Mouse (Mus musculus): ENCODE results near the gene Scn2a. TPM values are rescaled to one million over a fixed set of nuclear protein-coding genes. Genes with fewer than 3 reads are reported as not detected.

Gene Scn2a
- total and polyA plus RNA-seq, 3 experiments, result 0.59 to 4.8 (median 2.3) TPM

- dilution Hi-C loops (cut with MboI; ENCODE audit: extremely low pct_ligation_motif_present, extremely low pct_unique_long_range_greater_than_20kb, low sequenced_read_pairs) (no loop called here), in situ Hi-C loops (cut with MboI; ENCODE audit: low pct_ligation_motif_present, low pct_unique_long_range_greater_than_20kb, low sequenced_read_pairs) (no loop called here)
- H3K9ac ChIP-seq (ENCODE audit: insufficient read depth, low read depth), result no peak overlapping the region
- H3K27me3 ChIP-seq (replicated peaks), result no peaks in the 10 kb centered on the region
- no peak overlapping the region for H3K4me3 ChIP-seq (replicated peaks in 1 of 3; ENCODE audit: low read depth in 2 of 3, low read length in 2 of 3, poor library complexity in 1 of 3)
- no peaks in the 10 kb centered on the region for H3K36me3 ChIP-seq (replicated peaks in 1 of 2; ENCODE audit: control insufficient read depth in 1 of 2, insufficient read depth in 1 of 2, low read length in 1 of 2)
- DNase-seq (ENCODE audit: extremely low read depth), result no peak
- no peaks in the 10 kb centered on the region for H3K79me2 ChIP-seq (replicated peaks; ENCODE audit: control insufficient read depth, extremely low read depth, insufficient read depth, poor library complexity, severe bottlenecking)
- no peak for TF ChIP-seq NELFE (IDR thresholded peaks at IDR 0.05; ENCODE audit: low read depth, low read length)
- TF ChIP-seq USF1 (IDR thresholded peaks at IDR 0.05; ENCODE audit: low read depth, low read length), result no peak
- no peak for TF ChIP-seq MAZ (IDR thresholded peaks at IDR 0.05; ENCODE audit: low read depth, low read length)
- TF ChIP-seq JUN (IDR thresholded peaks at IDR 0.05; ENCODE audit: insufficient read depth, low read depth, low read length), result no peak
- TF ChIP-seq ZMIZ1 (IDR thresholded peaks at IDR 0.05; ENCODE audit: low read depth, low read length), result no peak
- no peak for TF ChIP-seq IRF4 (IDR thresholded peaks at IDR 0.05; ENCODE audit: low read depth, low read length)
- H3K4me1 ChIP-seq (ENCODE audit: control insufficient read depth in 1 of 2, insufficient read depth in 2 of 2), result peaks cover 0 to 5% of the 10 kb centered on the region in 2 experiments; a peak in 1 of 4 replicates
- no peak overlapping the region for H3K4me2 ChIP-seq (ENCODE audit: insufficient read depth, low read depth, poor library complexity, severe bottlenecking)
- H3K9me3 ChIP-seq (replicated peaks; ENCODE audit: low read length), result no peaks in the 10 kb centered on the region
- H3K27ac ChIP-seq (ENCODE audit: insufficient read depth, low read depth), result no peak overlapping the region
Observed at GRCm38 (mm10) chr2:65587679-65588078, 32.9 kb upstream of the Scn2a start.

DNA sequence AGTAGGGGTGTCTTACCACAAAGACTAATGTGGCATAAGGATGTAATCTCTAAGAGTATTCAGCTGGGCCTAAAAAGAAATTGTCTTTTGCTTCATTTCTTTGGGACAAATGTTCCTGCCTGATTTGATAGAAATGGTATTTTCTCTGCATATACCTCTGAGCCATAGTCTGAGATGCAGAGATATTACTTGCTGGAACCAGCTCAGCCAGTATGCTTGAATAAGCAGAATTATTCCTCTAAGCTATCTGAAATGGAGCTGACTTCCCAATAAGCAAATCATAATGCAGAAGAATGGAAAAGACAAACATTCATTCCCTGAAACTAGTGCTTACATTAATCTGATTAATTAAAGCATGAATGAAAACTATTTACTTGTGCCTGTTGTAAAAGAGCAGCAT lies 12.8 kb upstream of the Scn2a start:
- no peak overlapping the region for H3K4me3 ChIP-seq (replicated peaks in 1 of 3; ENCODE audit: low read depth in 2 of 3, low read length in 2 of 3, poor library complexity in 1 of 3)
- in situ Hi-C loops (cut with MboI; ENCODE audit: low pct_ligation_motif_present, low pct_unique_long_range_greater_than_20kb, low sequenced_read_pairs), result no loop called here
- dilution Hi-C loops (cut with MboI; ENCODE audit: extremely low pct_ligation_motif_present, extremely low pct_unique_long_range_greater_than_20kb, low sequenced_read_pairs), result no loop called here
- no peaks in the 10 kb centered on the region for H3K36me3 ChIP-seq (replicated peaks in 1 of 2; ENCODE audit: control insufficient read depth in 1 of 2, insufficient read depth in 1 of 2, low read length in 1 of 2)
- no peak overlapping the region for H3K27ac ChIP-seq (ENCODE audit: insufficient read depth, low read depth)
- H3K27me3 ChIP-seq (replicated peaks), result no peaks in the 10 kb centered on the region
- H3K79me2 ChIP-seq (replicated peaks; ENCODE audit: control insufficient read depth, extremely low read depth, insufficient read depth, poor library complexity, severe bottlenecking), result no peaks in the 10 kb centered on the region
- no peak for TF ChIP-seq USF1 (IDR thresholded peaks at IDR 0.05; ENCODE audit: low read depth, low read length)
- TF ChIP-seq CTCF (conservative IDR thresholded peaks at IDR 0.05 in 1 of 2, IDR thresholded peaks at IDR 0.05 in 1 of 2; ENCODE audit: low read depth in 2 of 2, low read length in 2 of 2), result no peak
- TF ChIP-seq NELFE (IDR thresholded peaks at IDR 0.05; ENCODE audit: low read depth, low read length), result no peak
- TF ChIP-seq ZC3H11A (IDR thresholded peaks at IDR 0.05; ENCODE audit: low read depth, low read length), result no peak
- no peak for TF ChIP-seq USF2 (conservative IDR thresholded peaks at IDR 0.05; ENCODE audit: low read depth, low read length)
- TF ChIP-seq ZNF384 (IDR thresholded peaks at IDR 0.05; ENCODE audit: low read depth, low read length), result no peak
- H3K9me3 ChIP-seq (replicated peaks; ENCODE audit: low read length), result no peaks in the 10 kb centered on the region
- no peak overlapping the region for H3K9ac ChIP-seq (ENCODE audit: insufficient read depth, low read depth)
- H3K4me2 ChIP-seq (ENCODE audit: insufficient read depth, low read depth, poor library complexity, severe bottlenecking), result no peak overlapping the region
- H3K4me1 ChIP-seq (ENCODE audit: control insufficient read depth in 1 of 2, insufficient read depth in 2 of 2), result no peaks in the 10 kb centered on the region
- DNase-seq (ENCODE audit: extremely low read depth), result no peak

GRCm38 (mm10) chr2:65611887-65612286 lies 8.7 kb upstream of the Scn2a start:
- Histone ChIP-seq H3K79me2 (replicated peaks; ENCODE audit: control insufficient read depth, extremely low read depth, insufficient read depth, poor library complexity, severe bottlenecking) (no peaks in the 10 kb centered on the region), H3K4me1 (ENCODE audit: control insufficient read depth in 1 of 2, insufficient read depth in 2 of 2) (no peaks in the 10 kb centered on the region), H3K36me3 (replicated peaks in 1 of 2; ENCODE audit: control insufficient read depth in 1 of 2, insufficient read depth in 1 of 2, low read length in 1 of 2) (no peaks in the 10 kb centered on the region), H3K4me3 (replicated peaks in 1 of 3; ENCODE audit: low read depth in 2 of 3, low read length in 2 of 3, poor library complexity in 1 of 3) (no peak overlapping the region), H3K27ac (ENCODE audit: insufficient read depth, low read depth) (no peak overlapping the region), H3K27me3 (replicated peaks) (no peaks in the 10 kb centered on the region), H3K4me2 (ENCODE audit: insufficient read depth, low read depth, poor library complexity, severe bottlenecking) (no peak overlapping the region), H3K9ac (ENCODE audit: insufficient read depth, low read depth) (no peak overlapping the region), H3K9me3 (replicated peaks; ENCODE audit: low read length) (no peaks in the 10 kb centered on the region)
- no peak for DNase-seq (ENCODE audit: extremely low read depth)
- dilution Hi-C loops (cut with MboI; ENCODE audit: extremely low pct_ligation_motif_present, extremely low pct_unique_long_range_greater_than_20kb, low sequenced_read_pairs) (no loop called here), in situ Hi-C loops (cut with MboI; ENCODE audit: low pct_ligation_motif_present, low pct_unique_long_range_greater_than_20kb, low sequenced_read_pairs) (no loop called here)
- TF ChIP-seq RAD21 (IDR thresholded peaks at IDR 0.05; ENCODE audit: low read depth, low read length), result no peak
- TF ChIP-seq MXI1 (IDR thresholded peaks at IDR 0.05; ENCODE audit: low read depth, low read length), result no peak
- TF ChIP-seq NRF1 (IDR thresholded peaks at IDR 0.05; ENCODE audit: low read depth, low read length), result no peak
- no peak for TF ChIP-seq CTCF (conservative IDR thresholded peaks at IDR 0.05 in 1 of 2, IDR thresholded peaks at IDR 0.05 in 1 of 2; ENCODE audit: low read depth in 2 of 2, low read length in 2 of 2)
- no peak for TF ChIP-seq ETS1 (conservative IDR thresholded peaks at IDR 0.05; ENCODE audit: low read depth, low read length)
- TF ChIP-seq EP300 (IDR thresholded peaks at IDR 0.05; ENCODE audit: low read length), result no peak
- no peak for TF ChIP-seq PAX5 (IDR thresholded peaks at IDR 0.05; ENCODE audit: low read length)
- TF ChIP-seq MYC (IDR thresholded peaks at IDR 0.05; ENCODE audit: low read depth, low read length), result no peak
- TF ChIP-seq POLR2AphosphoS2 (IDR thresholded peaks at IDR 0.05; ENCODE audit: low read depth, low read length), result no peak
- no peak for TF ChIP-seq CHD1 (IDR thresholded peaks at IDR 0.05; ENCODE audit: low read depth, low read length)
- TF ChIP-seq USF2 (conservative IDR thresholded peaks at IDR 0.05; ENCODE audit: low read depth, low read length), result no peak
- no peak for TF ChIP-seq ZMIZ1 (IDR thresholded peaks at IDR 0.05; ENCODE audit: low read depth, low read length)
- no peak for TF ChIP-seq BHLHE40 (IDR thresholded peaks at IDR 0.05; ENCODE audit: low read depth, low read length)
- no peak for TF ChIP-seq RCOR1 (conservative IDR thresholded peaks at IDR 0.05; ENCODE audit: low read depth, low read length)
